Mouse (Mus musculus) embryo, embryonic 10.5 days (tissue): ENCODE data around the gene Pf4.
"Not testable (repeated sequence)": the region's sequence is repeated elsewhere in the genome, so short reads cannot be mapped to it uniquely, and the experiment has no call there.

Experiments
- DNase-seq: peaks from one replicate; pipeline ENCODE4 v3.0.0-alpha.2; 2015; ENCODE audit warnings: low spot score

Pf4 gene

DNA sequence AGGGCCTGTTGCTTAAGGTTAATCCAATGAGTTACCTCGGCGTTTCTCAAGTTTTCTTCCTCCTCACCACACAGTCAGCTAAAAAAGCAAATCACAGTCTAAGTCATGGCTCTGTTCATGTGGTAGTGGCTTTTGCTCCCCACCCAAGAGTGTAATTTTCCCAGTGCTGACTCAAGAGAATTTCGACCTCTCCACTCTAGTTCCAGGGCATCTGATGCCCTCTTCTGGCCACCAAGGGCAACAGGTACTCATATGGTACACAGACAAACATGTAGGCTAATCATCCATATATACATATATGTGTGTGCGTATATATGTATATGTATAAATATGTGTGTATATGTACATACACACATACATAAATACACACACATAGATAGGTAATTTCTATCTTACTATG, 15.9 kb downstream of the Pf4 start:
- DNase-seq: no peak

DNA sequence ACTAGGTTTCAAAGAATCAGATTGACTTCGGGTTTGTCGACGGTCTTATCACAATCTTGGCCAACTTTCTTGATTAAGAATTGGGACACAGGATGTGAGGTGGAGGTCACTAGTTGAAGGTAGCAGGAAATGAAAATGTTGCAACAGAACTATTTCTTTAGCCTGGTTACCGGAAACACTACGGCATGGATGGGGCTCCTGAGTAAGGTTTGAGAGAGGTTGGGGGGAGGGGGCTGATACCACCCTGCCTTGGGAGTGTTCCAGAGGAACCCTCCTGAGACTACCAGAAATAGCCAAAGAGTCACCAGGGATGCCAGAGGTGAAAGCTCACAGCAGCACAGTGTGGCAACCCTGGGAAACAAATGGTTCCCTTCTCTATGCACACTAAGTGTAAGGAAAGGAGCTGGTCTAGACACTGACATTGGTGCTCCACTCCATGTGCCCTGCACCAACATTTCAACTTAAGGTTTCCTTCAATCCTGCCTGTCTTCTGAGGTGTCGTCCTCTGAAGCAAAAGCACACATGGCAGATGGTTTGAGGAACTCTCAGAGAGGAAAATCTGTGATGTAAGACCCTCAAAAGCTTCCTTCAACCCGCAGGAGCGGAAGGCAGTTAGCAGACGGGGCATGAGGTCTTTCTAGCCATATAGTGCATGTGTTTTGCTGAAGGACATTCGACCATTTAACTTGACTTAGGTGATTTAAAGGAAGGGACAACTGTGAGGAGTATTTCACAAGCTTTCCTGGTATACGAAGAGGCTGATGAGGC, 17.3 kb downstream of the Pf4 start:
- no peak for DNase-seq

DNA sequence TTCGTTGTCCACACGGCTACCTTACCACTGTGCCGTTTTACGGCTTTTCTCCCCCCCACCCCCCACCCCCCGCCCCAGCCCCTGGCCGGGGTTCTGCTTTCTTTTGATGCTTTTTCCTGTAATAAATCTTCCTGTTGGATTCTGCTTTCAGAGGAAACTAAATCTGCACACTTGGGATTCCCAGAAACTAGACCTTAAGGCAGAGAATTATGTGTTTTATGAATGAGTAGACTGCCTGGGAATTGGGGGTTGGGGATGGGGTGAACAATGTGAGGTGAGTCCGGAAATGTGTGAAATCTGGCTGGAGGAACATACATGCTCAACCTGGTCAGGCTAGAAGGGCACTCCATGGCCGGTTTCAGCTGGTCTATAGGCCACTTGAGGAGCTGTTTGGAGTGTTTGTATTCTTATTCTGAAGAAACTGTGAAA, 17.9 kb downstream of the Pf4 start:
- DNase-seq: peak; percentile 42

DNA sequence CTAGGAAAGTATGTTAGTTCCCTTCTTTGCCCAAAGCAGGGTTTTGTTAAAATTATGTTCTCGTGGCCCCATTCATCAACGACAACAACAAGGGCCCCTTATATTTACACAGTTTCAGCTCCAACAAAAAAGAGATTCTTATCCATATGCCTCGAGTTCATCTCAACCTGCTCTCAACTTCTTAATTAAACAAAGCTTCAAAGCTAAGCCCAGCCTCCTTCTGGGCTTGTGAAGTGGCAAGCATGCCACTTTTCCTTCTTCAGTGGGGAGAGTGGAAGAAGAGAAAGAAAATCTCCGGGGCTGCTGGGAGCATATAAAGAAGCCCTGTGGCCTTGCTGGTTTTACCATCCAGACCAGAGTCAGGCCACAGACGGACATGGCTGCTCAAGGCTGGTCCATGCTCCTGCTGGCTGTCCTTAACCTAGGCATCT, 22.0 kb downstream of the Pf4 start, which contains the start of gene Cxcl15:
Gene Cxcl15, plus strand, starts transcription at position 340 of the 431 bp plus-strand sequence.
- no peak for DNase-seq

DNA sequence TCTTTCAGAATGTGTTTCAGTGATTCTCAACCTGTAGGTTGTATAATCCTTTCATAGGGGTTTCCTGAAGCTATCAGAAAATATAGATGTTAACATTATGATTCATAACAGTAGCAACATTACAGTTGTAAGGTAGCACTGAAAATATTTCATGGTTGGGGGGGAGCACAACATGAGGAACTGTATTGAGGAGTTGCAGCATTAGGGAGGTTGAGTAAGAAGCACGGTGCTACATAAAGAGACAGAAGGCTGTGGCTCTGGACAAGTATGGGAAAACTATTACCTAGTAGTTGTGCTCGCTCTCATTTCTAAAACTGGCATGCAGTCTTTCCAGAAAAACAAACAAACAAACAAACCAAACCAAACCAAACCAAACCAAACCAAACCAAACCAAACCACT, 23.2 kb downstream of the Pf4 start:
- not testable (repeated sequence) for DNase-seq

DNA sequence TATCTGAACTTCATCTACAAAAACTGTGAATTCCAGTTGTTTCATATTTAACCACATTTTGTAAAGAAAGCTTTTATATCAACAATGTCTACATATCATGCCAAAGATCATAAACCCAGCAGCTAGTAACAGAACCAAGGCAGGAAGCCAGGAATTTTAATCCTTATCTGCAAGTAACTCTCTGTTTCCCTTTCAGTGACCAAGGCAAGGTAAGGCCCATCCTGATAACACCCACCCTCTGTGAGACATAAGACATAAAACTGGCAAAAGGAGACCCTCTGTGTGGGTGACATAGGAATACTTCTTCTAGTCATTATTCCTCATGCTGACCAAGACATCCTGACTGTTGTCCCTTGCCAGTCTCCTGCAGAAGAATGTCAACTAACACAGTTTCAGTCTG, 32.3 kb downstream of the Pf4 start:
- DNase-seq: no peak

DNA sequence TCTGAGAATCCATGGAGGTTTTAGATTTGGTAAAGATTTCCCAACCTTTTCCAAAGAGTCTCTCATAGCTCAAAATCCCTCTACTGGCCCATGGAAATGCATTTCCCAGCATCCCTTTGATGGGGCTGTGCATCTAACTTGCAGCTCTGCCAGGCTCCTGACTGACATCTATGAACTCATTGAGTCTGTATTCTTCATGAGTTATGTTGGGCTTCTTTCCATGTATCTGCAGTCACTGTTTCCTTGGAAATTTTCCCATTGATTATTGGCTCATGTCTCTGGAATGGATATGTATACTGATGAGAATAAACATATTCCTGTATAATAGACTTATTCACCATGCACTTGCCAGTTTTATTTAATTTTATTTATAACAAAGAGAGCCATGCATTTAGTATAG, 33.8 kb downstream of the Pf4 start:
- DNase-seq: no peak

DNA sequence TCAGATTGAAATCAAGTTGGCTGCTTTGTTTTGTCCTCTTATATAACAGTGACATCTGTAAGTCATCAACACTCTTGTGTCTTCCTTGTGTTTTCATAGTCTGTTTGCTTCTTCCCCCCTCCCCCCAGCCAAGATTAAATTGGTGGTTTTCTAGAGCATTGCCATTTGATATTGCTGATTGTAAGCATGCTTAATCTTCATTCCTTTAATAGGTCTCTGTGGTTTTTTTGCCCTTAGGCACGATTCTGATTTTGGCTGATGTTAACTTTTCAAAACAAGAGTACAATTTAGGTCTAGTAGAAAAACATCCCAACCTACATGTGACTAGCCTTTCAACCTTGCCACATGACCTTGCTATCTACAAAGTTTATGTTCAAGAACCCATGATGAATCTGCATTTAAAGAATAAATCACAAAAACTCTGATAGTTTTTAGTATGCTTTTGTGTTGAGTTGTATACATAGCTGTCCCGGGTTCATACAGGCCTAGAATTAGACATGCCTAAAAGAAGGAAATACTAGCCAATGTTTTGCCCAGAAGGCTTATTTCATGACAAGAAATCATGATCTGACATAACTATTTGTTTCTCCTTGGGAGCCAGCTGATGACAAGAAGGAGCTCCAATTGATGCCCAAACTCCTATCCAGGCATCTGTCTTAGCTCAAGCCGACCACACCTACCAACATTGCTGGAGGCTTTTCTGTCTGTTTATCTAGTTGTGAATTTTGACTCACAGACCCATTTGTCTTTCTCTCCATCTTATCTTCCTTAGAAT, 35.1 kb downstream of the Pf4 start:
- DNase-seq: no peak

DNA sequence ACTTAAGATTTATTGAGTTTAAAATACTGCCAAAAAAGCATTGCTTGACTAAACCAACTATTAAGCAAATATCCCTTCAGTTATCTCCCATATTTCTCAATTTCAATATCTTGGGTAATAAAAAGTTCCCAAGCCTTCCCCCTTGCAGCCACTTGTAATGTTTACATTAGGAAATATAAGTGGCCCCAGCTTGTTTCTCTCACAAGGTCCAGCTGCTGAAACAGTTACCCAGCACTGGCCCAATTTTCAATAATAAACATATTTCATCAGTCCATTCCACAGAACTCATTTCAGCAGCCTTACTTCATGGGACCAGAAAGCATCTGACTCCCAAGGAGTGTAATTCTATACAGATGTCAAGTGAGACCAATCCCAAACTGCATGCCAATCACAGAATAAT, 47.5 kb downstream of the Pf4 start:
- DNase-seq: no peak
